Mouse (Mus musculus) yolk sac, embryonic 10.5 days (tissue): ENCODE results near the gene Fam189a2.
A peak's percentile ranks its signal among the peaks of the same experiment; 100 is the strongest.

Experiments used
- DNase-seq: peaks from one replicate; pipeline ENCODE4 v3.0.0-alpha.2; 2017; ENCODE audit warnings: low spot score

Fam189a2 gene

DNA sequence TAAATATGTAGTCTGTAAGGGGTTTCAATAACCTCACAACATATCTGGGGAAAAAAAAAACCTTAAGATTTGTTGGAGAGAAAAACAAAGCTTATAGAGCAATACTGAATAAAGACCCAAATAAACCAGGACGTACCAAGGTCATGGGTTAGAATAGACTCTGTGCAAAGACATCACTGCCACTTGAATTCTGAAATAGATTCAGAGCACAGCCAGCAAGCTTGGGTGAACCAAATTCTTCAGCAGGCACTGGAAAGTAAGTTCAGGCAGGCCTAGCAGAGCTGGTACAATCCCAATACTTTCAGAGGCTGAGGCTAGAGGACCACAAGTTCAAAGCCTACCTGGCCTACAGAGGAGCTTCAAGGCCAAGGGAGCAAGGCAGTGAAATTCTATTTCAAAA is 6.2 kb downstream of the Fam189a2 start:
- no peak for DNase-seq

DNA sequence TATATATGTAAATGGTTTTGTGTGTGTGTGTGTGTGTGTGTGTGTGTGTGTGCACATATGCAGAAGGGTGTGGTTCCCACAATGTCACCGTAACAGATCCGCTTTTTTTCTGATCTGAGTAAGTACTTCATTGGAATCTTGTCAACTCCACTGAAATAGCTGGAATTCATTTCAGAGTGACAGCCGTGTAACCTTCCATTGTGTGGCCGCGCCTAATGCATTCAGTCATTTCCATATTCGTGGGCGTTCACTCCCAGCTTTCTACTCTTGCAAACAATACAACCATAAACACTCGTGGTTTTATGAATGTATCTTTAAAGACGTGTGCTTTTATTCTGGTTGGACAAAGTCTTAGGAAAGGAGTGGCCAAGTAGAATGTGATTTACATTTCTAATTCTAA is 6.7 kb downstream of the Fam189a2 start:
- no peak for DNase-seq

DNA sequence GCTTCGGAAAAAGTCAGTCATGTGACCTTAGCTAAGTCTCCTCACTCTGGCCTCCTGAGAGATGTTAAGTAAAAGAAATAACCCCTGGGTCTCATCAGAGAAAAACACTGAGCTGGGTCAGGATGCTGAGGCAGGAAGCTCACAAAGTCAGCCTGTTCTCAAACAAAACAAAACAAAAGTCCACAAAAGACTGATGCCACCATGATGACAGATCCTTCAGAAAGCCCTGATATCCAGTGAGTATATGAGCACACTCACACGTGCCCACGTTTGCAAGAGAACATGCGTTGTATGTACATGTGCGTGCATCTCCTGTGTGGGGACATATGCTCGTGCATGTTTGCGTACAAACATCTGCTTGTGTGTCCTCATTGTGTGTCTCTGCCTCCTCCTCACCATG is 7.5 kb downstream of the Fam189a2 start:
- DNase-seq: no peak

DNA sequence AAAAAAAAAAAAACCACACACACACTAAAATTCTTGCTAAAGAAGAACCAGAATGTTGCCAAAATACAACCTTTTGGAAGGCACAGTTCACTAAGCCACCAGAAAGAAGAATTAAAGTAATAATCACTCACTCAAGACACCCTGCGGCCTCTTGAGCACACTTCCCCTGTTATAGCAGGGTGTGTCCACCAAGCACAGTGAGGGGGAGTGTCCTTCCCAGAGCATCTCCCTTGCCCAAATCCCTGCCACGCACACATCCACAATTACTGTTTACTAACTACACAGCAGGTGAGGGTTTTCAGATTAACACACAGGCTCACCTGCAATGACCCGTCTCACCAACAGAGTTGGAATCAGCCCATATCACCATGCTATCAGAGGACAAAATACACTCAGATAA is 8.0 kb downstream of the Fam189a2 start:
- DNase-seq: no peak

DNA sequence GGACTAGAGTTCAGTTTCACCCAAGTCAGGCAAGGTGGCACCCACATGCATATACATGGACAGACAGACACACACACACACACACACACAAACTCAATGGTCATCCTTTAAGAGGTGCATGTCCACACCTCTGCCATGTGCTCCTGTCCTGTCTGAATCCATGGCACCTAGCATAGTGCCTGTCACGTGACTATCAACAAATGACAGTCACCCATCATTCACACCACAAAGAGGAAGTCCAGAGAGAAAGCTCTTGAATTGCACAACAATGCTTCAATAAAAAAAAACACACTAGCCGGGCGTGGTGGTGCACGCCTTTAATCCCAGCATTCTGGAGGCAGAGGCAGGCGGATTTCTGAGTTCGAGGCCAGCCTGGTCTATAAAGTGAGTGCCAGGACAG is 8.5 kb downstream of the Fam189a2 start:
- DNase-seq: no peak

DNA sequence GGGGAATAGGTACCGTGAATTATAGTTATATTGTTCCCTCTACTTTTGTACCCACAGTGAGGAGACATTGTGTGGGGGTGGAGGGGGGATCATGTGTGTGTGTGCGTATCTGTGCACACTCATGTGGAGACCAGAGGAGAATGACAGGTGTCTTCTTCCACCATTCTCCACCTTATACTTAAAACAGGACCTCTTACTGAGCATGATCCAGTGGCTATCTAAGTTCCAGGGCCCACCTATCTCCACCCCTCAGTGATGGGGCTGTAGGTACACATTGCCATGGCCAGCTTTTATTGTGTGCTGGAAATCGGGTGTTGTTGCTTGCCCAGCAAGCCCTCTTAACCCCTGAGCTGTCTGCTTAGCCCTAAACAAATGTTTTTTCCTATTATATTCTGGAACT is 10.1 kb downstream of the Fam189a2 start:
- no peak for DNase-seq

DNA sequence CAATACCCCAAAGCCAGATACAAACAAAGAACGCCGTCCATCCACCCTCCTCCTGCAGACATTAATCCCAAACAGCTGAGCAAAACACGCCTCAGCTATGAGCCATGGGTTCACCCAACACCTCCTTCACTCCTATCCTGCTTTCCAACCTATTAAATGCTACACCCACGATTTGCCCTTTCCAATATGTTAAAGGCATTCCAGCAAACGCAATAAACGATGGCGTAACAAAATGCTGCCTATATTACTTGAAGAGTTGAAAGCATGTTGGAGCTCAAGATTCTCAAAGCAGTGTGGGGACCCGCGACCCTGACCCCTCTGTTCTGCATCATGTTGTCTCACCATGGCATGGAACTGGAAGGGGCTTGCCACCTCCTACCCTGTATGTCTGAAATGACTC is 11.2 kb downstream of the Fam189a2 start:
- no peak for DNase-seq

DNA sequence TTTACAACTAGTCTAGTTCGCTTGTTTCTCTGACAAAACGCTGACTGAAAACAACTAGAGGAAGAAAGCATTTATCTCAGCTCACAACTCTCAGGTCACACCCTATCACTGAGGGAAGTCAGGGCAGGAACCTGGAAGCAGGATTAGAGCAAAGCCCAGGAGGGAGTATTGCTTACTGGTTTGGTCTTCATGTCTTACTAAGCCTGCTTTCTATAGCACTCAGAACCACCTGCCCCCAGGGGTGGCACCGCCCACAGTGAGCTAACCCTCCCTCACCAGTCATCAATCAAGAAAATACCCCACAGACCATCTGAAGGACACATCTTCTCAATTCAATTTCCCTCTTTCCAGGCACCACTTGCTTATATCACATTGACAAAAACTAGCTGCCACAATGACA is 12.4 kb downstream of the Fam189a2 start:
- no peak for DNase-seq

DNA sequence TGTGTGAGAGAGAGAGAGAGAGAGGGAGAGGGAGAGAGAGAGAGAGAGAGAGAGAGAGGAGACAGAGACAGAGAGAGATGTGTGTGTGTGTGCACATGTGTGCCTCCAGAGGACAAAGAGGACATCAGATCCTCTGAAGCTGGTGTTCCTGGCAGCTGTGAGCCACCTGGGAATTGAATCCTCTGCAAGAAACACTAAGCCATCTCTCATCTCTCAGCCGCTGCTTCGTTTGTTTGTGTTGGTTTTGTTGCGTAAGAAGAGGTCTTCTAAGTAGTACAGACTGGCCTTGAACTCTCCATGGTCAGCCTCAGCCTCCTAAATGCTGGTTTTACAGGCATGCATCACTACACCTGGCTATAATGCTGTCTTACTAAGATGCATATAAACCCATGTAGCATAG is 12.9 kb downstream of the Fam189a2 start:
- DNase-seq: peak; percentile 30

DNA sequence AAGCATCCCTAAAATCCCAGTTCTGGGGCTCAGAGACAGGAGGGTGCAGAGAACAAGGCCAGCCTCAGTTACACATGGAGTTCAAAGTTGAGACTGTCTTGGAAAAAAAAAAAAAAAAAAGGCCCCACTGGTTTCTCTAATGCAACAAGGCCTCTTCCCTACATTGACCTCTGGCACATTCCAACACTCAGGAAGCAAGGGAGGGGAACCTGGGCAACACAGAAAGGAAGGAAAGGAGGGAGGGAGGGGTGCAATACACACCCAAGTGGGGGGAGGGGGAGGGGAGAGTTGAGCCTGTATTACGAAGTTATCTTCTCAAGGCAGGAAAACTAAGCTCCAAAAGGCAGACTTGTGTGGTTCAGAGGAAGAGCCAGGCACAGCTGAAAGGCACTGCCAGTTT is 13.4 kb downstream of the Fam189a2 start:
- peak; percentile 74 for DNase-seq

DNA sequence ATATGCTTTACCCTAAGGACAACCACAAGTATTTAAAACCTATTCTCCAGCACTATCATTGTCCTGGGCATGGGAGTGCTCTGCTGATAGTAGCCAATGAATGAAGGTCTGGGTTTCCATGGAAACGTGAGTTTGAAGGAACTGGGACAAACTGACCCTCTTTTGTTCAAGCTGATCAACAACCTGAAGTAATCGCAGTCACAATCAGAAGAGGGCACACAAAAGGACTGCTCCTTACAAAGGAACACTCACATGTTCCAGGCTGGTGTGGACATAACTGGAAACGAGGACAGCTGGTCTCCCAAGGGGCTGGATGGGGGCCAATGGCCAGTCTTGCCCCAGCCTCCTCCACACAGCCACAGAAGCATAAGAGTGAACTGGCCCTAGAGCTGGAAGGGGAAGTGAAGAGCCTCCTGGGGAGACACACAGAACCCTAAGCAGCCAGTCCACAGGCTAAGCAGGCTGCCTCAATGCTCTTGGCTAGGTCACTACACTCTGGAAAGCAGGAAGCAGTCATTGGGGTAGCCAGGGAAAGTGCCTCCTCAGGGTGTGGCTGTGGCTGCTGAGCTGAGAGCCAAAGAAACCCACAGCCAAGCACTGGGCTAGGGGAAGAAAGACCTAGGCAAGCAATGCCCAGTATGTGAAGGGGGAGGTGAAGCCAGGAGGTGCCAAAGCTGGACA is 14.0 kb downstream of the Fam189a2 start:
- DNase-seq: peak; percentile 28

DNA sequence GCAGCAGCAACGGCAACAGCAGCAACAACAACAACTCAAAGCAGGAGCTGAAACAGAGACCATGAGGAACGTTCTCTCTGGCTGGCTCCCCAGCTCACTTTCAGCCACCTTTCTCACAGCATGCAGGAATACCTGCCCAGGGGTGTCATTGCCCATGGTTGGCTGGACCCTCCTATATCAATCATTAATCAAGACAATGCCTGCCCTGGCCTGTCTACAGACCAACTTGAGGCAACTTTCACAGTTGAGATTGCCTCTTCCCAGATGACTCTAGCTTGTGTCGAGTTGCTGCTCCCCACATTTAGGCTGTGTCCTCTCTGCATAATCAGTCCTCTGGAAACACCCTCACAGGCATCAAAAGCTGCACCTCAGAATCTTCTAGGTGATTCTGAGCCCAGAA is 17.6 kb downstream of the Fam189a2 start:
- DNase-seq: no peak

DNA sequence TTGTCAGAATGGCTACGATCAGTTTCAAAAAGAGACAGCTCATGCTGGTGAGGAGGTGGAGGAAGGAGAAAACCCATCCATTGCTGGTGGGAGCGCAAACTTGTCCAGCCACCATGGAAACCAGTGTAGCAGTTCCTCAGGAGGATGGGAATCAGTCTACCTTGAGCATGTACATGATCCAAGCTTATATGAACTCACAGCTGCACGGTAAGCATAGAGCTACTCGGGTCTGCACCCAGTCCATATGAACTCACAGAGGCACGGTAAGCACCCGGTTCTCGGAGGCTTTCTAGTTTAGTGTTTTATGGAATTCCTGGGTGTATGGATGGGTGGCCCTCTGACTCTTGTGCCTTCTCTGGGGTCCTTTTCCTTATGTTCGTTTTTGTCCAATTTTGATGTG is 18.3 kb downstream of the Fam189a2 start:
- no peak for DNase-seq

DNA sequence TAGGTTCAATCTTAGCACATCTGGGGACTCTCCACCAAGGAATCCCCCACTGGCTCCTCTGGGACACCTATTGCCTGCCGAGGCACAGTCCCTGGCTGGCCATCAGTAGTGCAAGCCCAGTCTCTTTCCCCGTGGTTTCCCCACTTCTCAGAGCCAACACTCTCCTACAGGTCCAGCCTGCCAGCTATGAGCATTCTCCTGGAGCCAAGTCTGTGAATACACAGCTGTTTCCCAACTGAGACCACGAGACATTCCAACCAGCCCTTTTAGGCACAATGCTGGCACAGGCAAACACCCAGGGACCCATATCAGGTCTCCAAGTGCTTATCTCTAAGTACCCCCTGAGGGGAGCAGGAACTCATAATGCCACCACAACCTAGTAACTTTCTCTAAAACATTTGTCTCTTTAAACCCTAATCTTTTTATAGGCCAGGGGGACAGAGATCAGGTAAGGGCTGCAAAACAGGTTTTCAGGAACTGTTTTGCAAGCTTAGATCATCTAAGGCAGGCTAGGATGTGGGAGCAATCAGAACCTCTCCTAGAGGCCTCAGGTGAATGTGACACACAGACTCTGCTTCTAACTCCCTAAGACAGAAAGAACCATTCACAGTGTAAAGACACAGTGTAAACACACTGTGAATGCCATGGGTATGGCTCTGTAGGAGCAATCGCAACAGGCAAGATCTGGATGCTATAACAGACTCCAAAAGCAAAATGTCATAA is 23.0 kb downstream of the Fam189a2 start:
- DNase-seq: no peak

DNA sequence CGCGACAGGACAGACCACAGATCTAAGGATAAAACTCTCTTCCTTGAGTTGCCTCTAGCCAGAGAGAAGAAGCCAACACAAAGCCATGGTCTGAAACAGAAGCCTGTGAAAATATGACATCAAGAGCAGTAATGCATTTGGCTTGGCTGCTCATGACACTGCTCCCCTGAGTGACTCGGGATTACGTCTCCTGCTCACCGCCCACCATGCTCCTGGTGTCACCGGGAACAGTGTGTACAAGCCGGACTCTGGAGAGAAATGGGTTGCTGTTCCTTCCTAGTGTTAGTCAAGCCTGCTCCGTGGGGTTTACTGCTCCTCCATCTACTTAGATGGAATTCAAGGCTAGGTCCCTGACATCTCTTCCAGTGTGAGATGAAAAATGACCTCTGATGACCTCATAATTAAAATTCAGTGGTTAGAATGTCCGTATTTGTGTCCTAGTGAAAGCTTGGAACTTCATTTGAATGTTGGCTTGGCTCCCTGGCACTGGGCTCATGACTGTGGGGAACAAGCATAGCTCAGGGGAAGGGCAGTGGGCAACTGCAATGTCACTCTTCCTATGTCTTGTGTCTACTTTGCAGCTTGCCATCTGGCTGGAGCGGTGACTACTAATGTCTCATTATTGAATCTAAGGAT is 23.7 kb downstream of the Fam189a2 start:
- DNase-seq: no peak

DNA sequence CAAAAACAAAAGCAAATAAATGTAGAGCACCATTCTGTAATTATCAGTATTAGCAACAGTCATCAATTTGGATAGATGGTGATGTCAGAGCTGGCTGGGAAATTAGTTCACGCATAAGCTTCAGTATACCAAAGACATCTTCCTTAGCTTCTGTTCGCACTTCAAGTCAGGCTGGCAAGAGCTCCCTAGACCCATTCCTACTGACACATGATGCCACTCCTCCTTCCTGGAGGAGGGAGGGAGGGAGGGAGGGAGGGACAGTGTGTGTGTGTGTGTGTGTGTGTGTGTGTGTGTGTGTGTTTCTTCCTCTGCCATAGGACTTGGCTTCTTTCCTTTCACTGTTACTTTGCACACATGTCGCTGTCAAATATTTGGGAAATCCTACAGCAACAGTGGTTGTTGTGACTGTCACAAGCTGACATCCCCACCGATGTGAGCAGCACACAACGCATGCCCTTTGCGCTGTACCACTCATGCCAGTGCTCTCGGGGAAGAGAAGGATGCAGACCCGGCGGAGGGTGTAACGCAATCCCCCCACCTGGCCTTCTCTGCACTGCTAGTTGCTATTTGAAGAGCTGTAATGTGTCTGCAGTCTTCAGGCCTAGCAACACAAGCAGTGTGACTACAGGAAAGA is 34.9 kb downstream of the Fam189a2 start:
- no peak for DNase-seq

DNA sequence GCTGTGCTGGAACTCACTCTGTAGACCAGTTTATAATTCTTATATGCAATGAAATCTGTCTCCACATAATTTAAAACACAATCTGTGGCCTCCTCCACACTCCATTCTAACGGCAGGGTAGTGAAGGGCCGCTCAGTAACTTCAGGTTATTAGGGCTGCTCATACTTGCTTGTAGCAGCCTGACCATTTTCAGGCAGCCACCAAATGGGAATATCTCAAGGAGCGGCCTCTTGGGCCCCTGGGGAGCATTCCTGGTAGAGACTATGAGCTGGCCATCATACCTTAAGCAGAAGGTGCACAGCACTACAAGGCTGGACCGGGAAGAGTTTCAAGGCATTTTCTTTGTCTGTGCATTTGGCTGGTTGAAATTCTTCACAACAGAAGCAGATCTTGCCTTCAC is 42.7 kb downstream of the Fam189a2 start:
- no peak for DNase-seq

DNA sequence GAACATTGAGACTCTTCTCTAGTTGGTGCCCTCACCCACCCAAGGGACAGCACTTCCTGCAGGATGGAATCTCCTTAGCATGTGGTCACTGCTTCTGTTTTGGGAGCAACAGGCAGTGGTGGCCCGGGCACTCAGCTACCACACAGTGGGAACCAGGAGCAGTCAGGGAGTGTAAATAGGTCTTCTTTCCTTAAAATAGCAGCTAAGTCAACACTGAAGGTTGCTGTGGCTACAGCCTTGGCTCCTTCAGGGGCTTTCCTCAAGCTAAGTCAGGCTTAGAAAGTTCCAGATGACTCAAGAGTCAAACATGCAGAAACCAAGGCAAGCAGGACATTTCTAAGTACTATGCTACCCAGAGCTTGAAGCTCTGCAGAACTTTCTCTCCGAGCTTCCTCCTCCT is 43.5 kb downstream of the Fam189a2 start:
- DNase-seq: no peak

DNA sequence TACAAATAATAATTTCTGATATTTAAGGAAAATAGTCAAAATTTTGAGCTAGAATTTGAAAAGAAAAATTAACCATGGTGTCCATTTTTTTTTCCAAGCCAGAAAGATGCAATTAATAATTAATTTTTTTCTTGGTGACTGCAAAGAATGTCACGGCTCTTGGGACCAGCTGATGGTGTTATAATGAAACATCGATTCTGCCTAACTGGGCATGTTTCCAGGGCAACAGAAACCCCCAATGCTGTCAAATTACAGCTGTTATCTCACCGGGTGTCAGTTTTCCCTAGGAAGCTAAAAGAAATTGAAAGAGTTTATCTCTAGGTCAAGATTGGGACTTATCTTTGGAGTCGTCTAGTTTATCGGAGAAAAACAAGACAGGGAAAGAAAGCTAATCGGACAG is 46.6 kb downstream of the Fam189a2 start:
- no peak for DNase-seq

DNA sequence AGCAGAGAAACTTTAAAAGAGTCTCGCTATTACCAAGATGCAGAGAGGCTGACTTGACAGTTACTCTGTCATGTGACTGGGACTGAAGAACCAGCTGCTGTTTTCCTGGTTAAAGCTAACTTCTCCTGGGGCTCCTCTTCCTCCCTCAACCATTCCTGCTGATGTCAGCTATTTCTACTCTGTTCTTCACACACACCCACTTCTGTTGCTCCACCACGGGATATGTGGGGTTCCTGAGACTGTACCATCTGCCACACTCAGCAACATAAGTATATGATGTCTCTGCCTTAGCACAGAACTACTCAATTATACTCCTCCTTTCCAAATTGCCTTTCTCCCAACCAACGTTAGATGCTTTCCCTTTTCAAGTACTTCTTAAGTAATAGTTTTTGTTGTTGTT is 50.2 kb downstream of the Fam189a2 start:
- no peak for DNase-seq

DNA sequence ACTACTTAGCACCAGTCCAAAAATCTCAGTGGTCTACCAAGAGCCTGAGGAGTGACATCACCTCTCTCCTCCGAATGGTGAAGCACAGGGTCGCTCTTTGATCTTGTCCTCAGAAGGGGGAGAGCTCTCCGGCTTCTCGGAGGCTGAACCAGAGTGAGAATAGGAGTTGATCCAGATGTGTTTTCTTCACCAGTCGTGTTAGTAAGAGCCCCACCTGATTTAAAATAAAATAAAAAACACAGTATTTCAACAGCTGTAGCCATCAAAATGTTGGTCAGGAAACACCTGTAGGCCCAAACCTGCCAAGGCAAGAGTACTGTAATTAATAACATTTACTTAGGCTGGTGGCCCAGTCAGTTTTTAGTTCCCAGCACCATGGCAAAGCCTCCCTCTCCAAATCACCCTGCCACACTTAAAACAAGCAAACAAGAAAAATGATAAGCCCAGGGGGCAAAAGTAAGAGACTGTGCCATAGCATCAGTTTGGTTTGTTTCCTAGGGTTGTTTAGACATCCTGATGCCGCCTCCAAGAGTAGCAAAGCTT is 52.8 kb downstream of the Fam189a2 start:
- no peak for DNase-seq

DNA sequence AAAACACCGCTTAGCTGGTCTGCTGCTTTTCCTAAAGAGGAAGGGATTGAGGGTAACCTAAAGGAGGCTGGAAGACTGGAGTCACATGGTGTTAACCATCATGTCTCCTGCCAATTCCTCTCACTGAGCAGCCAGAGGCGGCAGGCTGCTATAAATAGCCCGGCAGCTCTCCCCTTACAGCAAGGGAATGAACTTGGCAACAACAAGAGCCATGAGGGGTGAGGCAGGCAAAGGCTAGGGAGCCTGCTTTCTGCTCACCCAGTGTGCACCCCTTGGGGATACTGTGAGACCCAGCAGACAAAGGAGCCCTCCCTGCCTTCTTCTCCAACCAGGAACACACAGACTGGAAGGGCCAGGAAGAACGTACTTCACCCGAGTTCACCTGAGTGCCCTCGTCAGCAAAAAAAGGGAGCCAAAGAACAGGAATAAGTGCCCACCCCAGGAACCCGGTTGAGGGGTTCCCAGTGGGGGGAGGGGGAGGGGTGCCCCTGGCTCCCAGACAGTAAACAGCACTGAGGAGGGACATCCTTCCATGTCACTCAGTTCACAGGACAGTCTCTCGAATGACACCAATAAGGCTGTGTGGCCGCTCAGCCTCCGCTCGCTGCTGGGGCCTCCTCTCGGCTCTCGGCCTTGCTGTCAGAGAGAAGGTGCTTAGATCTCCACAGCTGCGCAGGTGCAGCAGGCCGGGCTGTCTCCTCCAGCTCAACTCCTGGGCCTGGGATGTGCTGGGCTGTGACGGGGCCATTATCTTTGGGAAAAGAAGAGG is 57.8 kb downstream of the Fam189a2 start:
- no peak for DNase-seq
